Mouse (Mus musculus) small intestine, adult 2 months (tissue): ENCODE measurements around the gene Nom1.

ENCODE experiments used
- CTCF ChIP-seq: fragments of 200-500 bp; IDR thresholded peaks from 2 replicates; pipeline ENCODE4 v1.5.1; 2012; ENCODE audit warnings: low read depth, mild to moderate bottlenecking, control low read depth, inconsistent platforms, low read length, moderate library complexity, mixed read lengths; ENCODE audit not compliant: insufficient replicate concordance, insufficient read length; ENCODE audit errors: extremely low read depth
- POLR2A ChIP-seq: fragments of 200-500 bp; IDR thresholded peaks from 2 replicates; pipeline ENCODE4 v1.6.1; 2012; ENCODE audit warnings: low read depth, mild to moderate bottlenecking, control low read depth, inconsistent platforms, low read length, moderate library complexity

DNA sequence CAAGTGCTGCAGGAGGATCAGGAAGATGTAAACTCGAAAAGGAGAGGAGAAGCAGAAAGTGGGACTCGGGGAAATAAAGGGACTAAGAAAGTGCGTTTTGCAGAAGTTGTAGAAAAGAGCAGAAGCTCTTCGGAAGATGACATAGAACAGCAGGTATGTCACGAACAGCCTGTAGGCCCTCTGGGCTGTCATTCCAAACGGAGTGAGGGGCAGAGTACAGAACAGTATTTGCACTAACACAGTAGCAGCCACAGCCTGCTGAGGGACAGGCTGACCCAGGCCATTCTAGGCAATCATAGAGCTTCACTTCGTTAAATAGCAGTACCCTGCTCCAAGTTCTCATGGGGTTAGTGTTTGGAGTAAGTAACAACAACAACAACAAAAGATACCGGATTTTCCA lies 1.0 kb downstream of the Nom1 start:
- TF ChIP-seq POLR2A: no peak
- no peak for TF ChIP-seq CTCF
